Mouse (Mus musculus) mouse trophoblast stem cell (cell line): ENCODE measurements around the gene Uroc1.

Source experiments
- in situ Hi-C, 2 experiments: fragments of 300-500 bp; cut with MseI, MboI; formaldehyde crosslinking; loops; 2 replicates in 1 of 2; 3 replicates in 1 of 2; pipeline ENCODE4 v1.15.1; 2025

Uroc1 gene

GRCm38 (mm10) chr6:90332561-90333425, at the start of gene Uroc1:
Uroc1 (plus strand) TSS chr6:90333284.
- in situ Hi-C loops: no loop called here

- in situ Hi-C loops: no loop called here
Measured at GRCm38 (mm10) chr6:90288265-90288664, 44.8 kb upstream of the Uroc1 start.

- in situ Hi-C loops: no loop called here
Measured at GRCm38 (mm10) chr6:90300919-90301318, 32.2 kb upstream of the Uroc1 start, which contains the start of gene BC048671. BC048671 (plus strand) TSS chr6:90301219.

- in situ Hi-C loops: no loop called here
Measured at GRCm38 (mm10) chr6:90306315-90306975, 26.6 kb upstream of the Uroc1 start.

- in situ Hi-C loops: no loop called here
Measured at GRCm38 (mm10) chr6:90308839-90309778, 24.0 kb upstream of the Uroc1 start.

- in situ Hi-C loops: no loop called here
Measured at GRCm38 (mm10) chr6:90315961-90316360, 17.1 kb upstream of the Uroc1 start.

- in situ Hi-C loops: no loop called here
Measured at GRCm38 (mm10) chr6:90317510-90318258, 15.4 kb upstream of the Uroc1 start.

- in situ Hi-C loops: no loop called here
Measured at GRCm38 (mm10) chr6:90319019-90319418, 14.1 kb upstream of the Uroc1 start.

- in situ Hi-C loops: loop anchor here in 1 of 2 experiments (10.0 kb wide), 1 partner anchor 635 kb away; no protein-coding TSS in a partner anchor
Measured at GRCm38 (mm10) chr6:90319475-90320191, 13.5 kb upstream of the Uroc1 start.

- in situ Hi-C loops: loop anchor here in 1 of 2 experiments (10.0 kb wide), 1 partner anchor 636 kb away; no protein-coding TSS in a partner anchor
Measured at GRCm38 (mm10) chr6:90320429-90320828, 12.7 kb upstream of the Uroc1 start.

- in situ Hi-C loops: loop anchor here in 1 of 2 experiments (10.0 kb wide), 1 partner anchor 637 kb away; no protein-coding TSS in a partner anchor
Measured at GRCm38 (mm10) chr6:90321811-90322210, 11.3 kb upstream of the Uroc1 start.

- in situ Hi-C loops: loop anchor here in 1 of 2 experiments (10.0 kb wide), 1 partner anchor 639 kb away; no protein-coding TSS in a partner anchor
Measured at GRCm38 (mm10) chr6:90324026-90324425, 9.1 kb upstream of the Uroc1 start.

GRCm38 (mm10) chr6:90324463-90324862, 8.6 kb upstream of the Uroc1 start:
- in situ Hi-C loops: loop anchor here in 1 of 2 experiments (10.0 kb wide), 1 partner anchor 640 kb away; no protein-coding TSS in a partner anchor

GRCm38 (mm10) chr6:90324991-90325390, 8.1 kb upstream of the Uroc1 start, which contains the start of gene Chst13:
Chst13 (minus strand) TSS chr6:90325185.
- in situ Hi-C loops: loop anchor here in 1 of 2 experiments (10.0 kb wide), 1 partner anchor 640 kb away; no protein-coding TSS in a partner anchor

GRCm38 (mm10) chr6:90327670-90328069, 5.4 kb upstream of the Uroc1 start:
- in situ Hi-C loops: loop anchor here in 1 of 2 experiments (10.0 kb wide), 1 partner anchor 643 kb away; no protein-coding TSS in a partner anchor

GRCm38 (mm10) chr6:90329953-90330352, 3.1 kb upstream of the Uroc1 start:
- in situ Hi-C loops: loop anchor here in 1 of 2 experiments (10.0 kb wide), 1 partner anchor 645 kb away; no protein-coding TSS in a partner anchor

GRCm38 (mm10) chr6:90334244-90334643, 1.2 kb downstream of the Uroc1 start:
- in situ Hi-C loops: no loop called here

- in situ Hi-C loops: no loop called here
Measured at GRCm38 (mm10) chr6:90342343-90342742, 9.3 kb downstream of the Uroc1 start.

- in situ Hi-C loops: no loop called here
Measured at GRCm38 (mm10) chr6:90347183-90347582, 14.1 kb downstream of the Uroc1 start.
